Mouse (Mus musculus) bone marrow macrophage, adult 2 months (primary cell): ENCODE data around the gene Qpctl.

Experiments used
- CTCF ChIP-seq: IDR thresholded peaks from 2 replicates; pipeline ENCODE4 v1.5.1; 2012; ENCODE audit warnings: low read depth, mild to moderate bottlenecking, low read length, moderate library complexity
- POLR2A ChIP-seq: IDR thresholded peaks from 2 replicates; pipeline ENCODE4 v1.6.1; 2012; ENCODE audit warnings: mild to moderate bottlenecking, low read depth, low read length, borderline replicate concordance

DNA sequence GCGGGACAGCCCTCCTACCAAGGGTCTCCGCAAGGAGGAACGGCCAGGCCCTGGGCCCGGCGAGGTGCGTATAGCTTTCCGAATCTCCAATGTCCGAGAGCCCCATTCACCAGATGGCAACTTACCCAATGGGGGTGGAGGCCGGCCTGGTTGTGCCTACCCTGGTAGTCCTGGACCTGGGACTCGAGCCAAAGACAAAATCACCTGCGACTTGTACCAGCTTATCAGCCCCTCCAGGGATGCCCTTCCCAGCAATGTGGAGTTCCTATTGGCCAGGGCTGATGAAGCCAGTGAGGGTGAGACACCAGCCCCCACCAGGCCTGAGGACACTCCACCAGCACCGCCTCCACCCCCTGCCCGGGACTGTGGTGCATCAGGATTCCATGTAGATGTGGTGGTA, 12.9 kb downstream of the Qpctl start:
- TF ChIP-seq CTCF (no peak), POLR2A (no peak)
